In the genomic region with DNA sequence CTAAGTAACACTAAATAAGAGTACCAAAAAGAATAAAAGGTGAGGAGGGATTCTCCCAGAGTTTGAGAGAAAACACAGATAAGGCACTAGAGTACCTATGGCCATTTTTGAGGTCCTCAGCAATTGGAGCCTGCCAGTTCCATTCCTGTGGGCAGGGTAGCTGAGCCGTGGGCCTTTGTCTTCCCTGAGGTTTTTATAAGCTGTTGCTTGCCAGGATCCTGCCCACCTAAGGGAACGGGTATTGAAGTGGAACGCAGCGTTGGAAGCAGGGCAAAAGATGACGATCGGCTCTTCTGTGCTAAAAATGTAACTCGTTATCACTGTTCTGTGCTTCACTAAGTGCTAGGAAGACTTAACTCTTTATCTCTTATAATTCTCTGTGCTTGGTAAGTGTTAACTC, we compare ENCODE assay signal across 26 mouse cellular contexts. TPM values are rescaled to one million over a fixed set of nuclear protein-coding genes. Genes with fewer than 3 reads are reported as not detected.
A peak's percentile ranks its signal among the peaks of the same experiment; 100 is the strongest.
DNase-seq lines count a peak whose midpoint lies in the region; ATAC-seq and TF ChIP-seq lines count a peak whose summit lies in the region.
"Had no signal": no experiment of that assay in that cellular context is flagged by ENCODE, and none has a peak within 500 bp of the region (broad histone marks: within the 10 kb centered on the region; RNA-seq: fewer than 3 reads in every experiment).

No protein-coding gene starts in this region.

- no peaks in the 10 kb centered on the region for H3K27me3 ChIP-seq in forebrain, postnatal 0 days (ENCODE audit: insufficient read depth, low read length)
- H3K27me3 ChIP-seq in forebrain, embryonic 12.5 days = no peaks in the 10 kb centered on the region
- H3K27me3 ChIP-seq in heart, embryonic 12.5 days (replicated peaks) = no peaks in the 10 kb centered on the region
- H3K27me3 ChIP-seq: embryonic facial prominence, embryonic 15.5 days; forebrain, embryonic 15.5 days; hindbrain, embryonic 12.5 days had no signal

- H3K36me3 ChIP-seq in forebrain, postnatal 0 days (ENCODE audit: insufficient read depth) = no peaks in the 10 kb centered on the region
- H3K36me3 ChIP-seq in forebrain, embryonic 12.5 days (replicated peaks) = peaks cover 46% of the 10 kb centered on the region
- H3K36me3 ChIP-seq in heart, embryonic 12.5 days = peaks cover 25% of the 10 kb centered on the region

- peak; percentile 23; the same call in 1 of the 2 replicates for ATAC-seq in forebrain, postnatal 0 days
- ATAC-seq in forebrain, embryonic 12.5 days (ENCODE audit: low FRiP score) = no peak
- ATAC-seq in heart, embryonic 12.5 days (ENCODE audit: insufficient number of reproducible peaks, low FRiP score) = no peak
- ATAC-seq in megakaryocyte-erythroid progenitor cell, adult 5-6 weeks (replicated peaks; ENCODE audit: low FRiP score, low TSS enrichment, poor library complexity, severe bottlenecking) = 0 out of 2 replicates have a peak, but pooled peaks have one; percentile 23
- ATAC-seq: CD4-positive, CD25-positive, alpha-beta regulatory T cell, adult 4 months; forebrain, embryonic 15.5 days; hindbrain, embryonic 16.5 days; inflammation-experienced regulatory T-cells, adult 6 months; intestine, postnatal 0 days had no signal

- H3K4me3 ChIP-seq in forebrain, postnatal 0 days (ENCODE audit: low read depth, low read length) = no peak overlapping the region
- no peak overlapping the region for H3K4me3 ChIP-seq in forebrain, embryonic 12.5 days (replicated peaks)
- H3K4me3 ChIP-seq in heart, embryonic 12.5 days = no peak overlapping the region
- H3K4me3 ChIP-seq: embryonic facial prominence, embryonic 15.5 days; erythroblast, embryonic 14.5 days; forebrain, embryonic 10.5 days; forebrain, embryonic 15.5 days; gastrocnemius, adult 2 months; hindbrain, embryonic 12.5 days had no signal

- no peak overlapping the region for H3K27ac ChIP-seq in forebrain, postnatal 0 days (ENCODE audit: low read depth, low read length)
- no peak overlapping the region for H3K27ac ChIP-seq in forebrain, embryonic 12.5 days
- 0 out of 2 replicates have a peak overlapping the region, but pooled peaks have one; percentile 4 for H3K27ac ChIP-seq in heart, embryonic 12.5 days (ENCODE audit: poor library complexity, severe bottlenecking)
- H3K27ac ChIP-seq: embryonic facial prominence, embryonic 15.5 days; forebrain, embryonic 10.5 days; forebrain, embryonic 15.5 days; gastrocnemius, adult 2 months; hindbrain, embryonic 12.5 days had no signal

- H3K9me3 ChIP-seq in forebrain, postnatal 0 days (ENCODE audit: low read length) = no peaks in the 10 kb centered on the region
- no peaks in the 10 kb centered on the region for H3K9me3 ChIP-seq in forebrain, embryonic 12.5 days
- H3K9me3 ChIP-seq in heart, embryonic 12.5 days (replicated peaks) = no peaks in the 10 kb centered on the region
- H3K9me3 ChIP-seq: embryonic facial prominence, embryonic 15.5 days; forebrain, embryonic 10.5 days; forebrain, embryonic 15.5 days; G1E; hindbrain, embryonic 12.5 days had no signal

- no peak overlapping the region for H3K4me2 ChIP-seq in forebrain, postnatal 0 days (ENCODE audit: low read depth)
- no peak overlapping the region for H3K4me2 ChIP-seq in forebrain, embryonic 12.5 days
- H3K4me2 ChIP-seq in heart, embryonic 12.5 days = no peak overlapping the region
- H3K4me2 ChIP-seq: embryonic facial prominence, embryonic 15.5 days; forebrain, embryonic 15.5 days; hindbrain, embryonic 12.5 days had no signal

- H3K9ac ChIP-seq in forebrain, postnatal 0 days = no peak overlapping the region
- H3K9ac ChIP-seq in forebrain, embryonic 12.5 days = no peak overlapping the region
- H3K9ac ChIP-seq in heart, embryonic 12.5 days = no peak overlapping the region
- H3K9ac ChIP-seq: embryonic facial prominence, embryonic 15.5 days; forebrain, embryonic 15.5 days; hindbrain, embryonic 12.5 days had no signal

- TF ChIP-seq CTCF in forebrain, postnatal 0 days (IDR thresholded peaks at IDR 0.05; ENCODE audit: low read depth) = no peak

- no peaks in the 10 kb centered on the region for H3K4me1 ChIP-seq in forebrain, postnatal 0 days (ENCODE audit: insufficient read depth)
- no peaks in the 10 kb centered on the region for H3K4me1 ChIP-seq in forebrain, embryonic 12.5 days
- peaks cover 5% of the 10 kb centered on the region; the same call in 1 of the 2 replicates for H3K4me1 ChIP-seq in heart, embryonic 12.5 days (replicated peaks)
- H3K4me1 ChIP-seq: embryonic facial prominence, embryonic 15.5 days; forebrain, embryonic 10.5 days; forebrain, embryonic 15.5 days; hindbrain, embryonic 12.5 days had no signal

- 56% methylated on average over 7 of the region's 7 CpGs for WGBS in forebrain, postnatal 0 days
- 86% methylated on average over 7 of the region's 7 CpGs for WGBS in forebrain, embryonic 12.5 days
- 53% methylated on average over 7 of the region's 7 CpGs for WGBS in heart, embryonic 12.5 days

- DNase-seq in forebrain, postnatal 0 days = no peak
- no peak for DNase-seq in heart, adult 18-20 months
- DNase-seq in Muller cell, postnatal 12 days (ENCODE audit: inconsistent ontology term) = peak; percentile 11
- no peak for DNase-seq in left cerebral cortex, adult 9 months (ENCODE audit: low spot score in 2 of 2)
- DNase-seq: adrenal gland, postnatal 14 days; B cell, adult 2 months; cerebellum, adult 2 months; cerebellum, postnatal 14 days; embryo, embryonic 11 days; gastrocnemius, adult 2 months; gastrocnemius, postnatal 25 days; heart, postnatal 4 days; kidney, adult 8-10 months had no signal

RNA-seq across cellular contexts. Expression of gene Gins1, which starts 18.3 kb away (rescaled TPM):
- total RNA-seq in forebrain, postnatal 0 days (2014; rRNA removed) = 11.2 and 12.8 TPM in 2 replicates
- polyA plus RNA-seq in forebrain, postnatal 0 days (2015; fragmentation: Nextera tagmentation; extraction: Ambion mirVana) = 15.5 and 17.5 TPM in 2 replicates
- polyA plus RNA-seq in forebrain, embryonic 12.5 days (2016; fragmentation: Nextera tagmentation; extraction: Ambion mirVana) = 64.0 and 66.8 TPM in 2 replicates
- 30.5 and 34.2 TPM in 2 replicates for polyA plus RNA-seq in heart, embryonic 12.5 days (2016; fragmentation: Nextera tagmentation; extraction: Ambion mirVana)
- 1 to 10 TPM; 2.7 to 3.3 TPM for total RNA-seq in heart, adult 18-20 months (2021)
- total RNA-seq in megakaryocyte-erythroid progenitor cell, adult 5-6 weeks (2014; fragmentation: Nextera tagmentation) = 41.8 and 68.1 TPM in 2 replicates
- 87.4 and 115 TPM in 2 replicates for total RNA-seq in megakaryocyte-erythroid progenitor cell, adult 5-6 weeks (2017)

RNA-seq across cellular contexts. Expression of gene Abhd12, which starts 19.0 kb away (rescaled TPM):
- total RNA-seq in forebrain, postnatal 0 days (2014; rRNA removed) = 146 and 152 TPM in 2 replicates
- polyA plus RNA-seq in forebrain, postnatal 0 days (2015; fragmentation: Nextera tagmentation; extraction: Ambion mirVana) = 149 and 150 TPM in 2 replicates
- 57.2 and 60.1 TPM in 2 replicates for polyA plus RNA-seq in forebrain, embryonic 12.5 days (2016; fragmentation: Nextera tagmentation; extraction: Ambion mirVana)
- polyA plus RNA-seq in heart, embryonic 12.5 days (2016; fragmentation: Nextera tagmentation; extraction: Ambion mirVana) = 47.9 and 49.2 TPM in 2 replicates
- 10 to 100 TPM; 40.3 to 48.8 TPM for total RNA-seq in heart, adult 18-20 months (2021)
- 9.5 and 13.2 TPM in 2 replicates for total RNA-seq in megakaryocyte-erythroid progenitor cell, adult 5-6 weeks (2014; fragmentation: Nextera tagmentation)
- 21.8 and 45.1 TPM in 2 replicates for total RNA-seq in megakaryocyte-erythroid progenitor cell, adult 5-6 weeks (2017)

Comparison
In these comparisons a context has a peak if more than half of its experiments do, and no peak if none do; other contexts are left out.
1. ATAC-seq: peak in forebrain, postnatal 0 days (single experiment) and megakaryocyte-erythroid progenitor cell, adult 5-6 weeks (single experiment); none in forebrain, embryonic 12.5 days (single experiment) and heart, embryonic 12.5 days (single experiment).